Mouse (Mus musculus) embryonic facial prominence, embryonic 14.5 days (tissue): ENCODE data around the gene Rab15. TPM values are rescaled to one million over a fixed set of nuclear protein-coding genes. Genes with fewer than 3 reads are reported as not detected.

ENCODE experiments used
- ATAC-seq: fragments of 200-750 bp; cut with Nextera tagmentation; 2 replicates; pipeline ENCODE4 v1.8.0; 2017; ENCODE audit warnings: low read depth, moderate number of reproducible peaks, moderate TSS enrichment
- DNase-seq: peaks from one replicate; pipeline ENCODE4 v3.0.0-alpha.2; 2015; ENCODE audit warnings: low spot score
- H3K27ac ChIP-seq: fragments of 300-500 bp; sonication (generic); replicated peaks from 2 replicates; pipeline ENCODE4 v1.5.1; 2014; ENCODE audit warnings: low read depth, mild to moderate bottlenecking, low read length, moderate library complexity
- H3K27me3 ChIP-seq: fragments of 300-500 bp; sonication (generic); replicated peaks from 2 replicates; pipeline ENCODE4 v1.6.1; 2014; ENCODE audit warnings: low read length; ENCODE audit not compliant: control insufficient read depth, insufficient read depth
- H3K36me3 ChIP-seq: fragments of 300-500 bp; sonication (generic); 2 replicates; pipeline ENCODE4 v1.6.1; 2014; ENCODE audit warnings: low read length, mixed read lengths; ENCODE audit not compliant: control insufficient read depth, insufficient read depth
- H3K4me1 ChIP-seq: fragments of 300-500 bp; sonication (generic); 2 replicates; pipeline ENCODE4 v1.6.1; 2014; ENCODE audit warnings: antibody characterized with exemption, low read length; ENCODE audit not compliant: control insufficient read depth, insufficient read depth
- H3K4me2 ChIP-seq: fragments of 300-500 bp; sonication (generic); 2 replicates; pipeline ENCODE4 v1.6.1; 2014; ENCODE audit warnings: low read depth, mild to moderate bottlenecking, low read length, moderate library complexity, mixed read lengths
- H3K4me3 ChIP-seq: fragments of 300-500 bp; sonication (generic); 2 replicates; pipeline ENCODE4 v1.5.1; 2014; ENCODE audit warnings: low read depth, mild to moderate bottlenecking, low read length
- H3K9ac ChIP-seq: fragments of 300-500 bp; sonication (generic); 2 replicates; pipeline ENCODE4 v1.6.1; 2014; ENCODE audit warnings: low read depth, mild to moderate bottlenecking, low read length, moderate library complexity, mixed read lengths
- H3K9me3 ChIP-seq: fragments of 300-500 bp; sonication (generic); 2 replicates; pipeline ENCODE4 v1.6.1; 2016; ENCODE audit warnings: low read length; ENCODE audit not compliant: control insufficient read depth
- WGBS: fragments of 180-500 bp; shearing (Covaris S2); extraction: QIAGEN DNeasy Blood & Tissue Kit; methylation state at CpG from one replicate; pipeline ENCODE4 v1.1.7; 2014; 5-methylcytosine and 5-hydroxymethylcytosine counted together
- polyA plus RNA-seq: library from polyadenylated mRNA; unstranded; fragments of >200 nt; fragmentation: Nextera tagmentation; extraction: Ambion mirVana; gene quantifications from 2 replicates; pipeline ENCODE4 v1.2.1, GENCODE M21; 2014

Gene Rab15
- polyA plus RNA-seq, 1 experiment from 2014 or later, result 26.5 TPM

- 45% methylated on average over 14 of the region's 14 CpGs for WGBS
- Histone ChIP-seq H3K36me3 (no peaks in the 10 kb centered on the region), H3K4me3 (no peak overlapping the region), H3K9ac (no peak overlapping the region), H3K27me3 (no peaks in the 10 kb centered on the region), H3K9me3 (no peaks in the 10 kb centered on the region), H3K4me1 (no peaks in the 10 kb centered on the region), H3K4me2 (no peak overlapping the region), H3K27ac (no peak overlapping the region)
- DNase-seq (peak; percentile 54), ATAC-seq (0 out of 2 replicates have a peak, but pooled peaks have one; percentile 63)
Measured at GRCm38 (mm10) chr12:76752652-76753318, 69.9 kb downstream of the Rab15 start.

GRCm38 (mm10) chr12:76750866-76751459, 71.7 kb downstream of the Rab15 start:
- ATAC-seq (peak; percentile 77; the same call in 1 of the 2 replicates), DNase-seq (peak; percentile 16)
- no peak overlapping the region for H3K9ac ChIP-seq
- H3K27me3 ChIP-seq, result no peaks in the 10 kb centered on the region
- no peaks in the 10 kb centered on the region for H3K9me3 ChIP-seq
- no peaks in the 10 kb centered on the region for H3K36me3 ChIP-seq
- no peaks in the 10 kb centered on the region for H3K4me1 ChIP-seq
- no peak overlapping the region for H3K4me2 ChIP-seq
- no peak overlapping the region for H3K27ac ChIP-seq
- no peak overlapping the region for H3K4me3 ChIP-seq
- 70% methylated on average over 16 of the region's 16 CpGs for WGBS

Other genes with a start within 250 kb of the Rab15 start
- gene Sptb, start 112.4 kb downstream of the Rab15 start, polyA plus RNA-seq, result 2.3 and 3.3 TPM in 2 replicates
- gene Churc1, start 57.4 kb downstream of the Rab15 start, polyA plus RNA-seq, result 88.8 and 99.4 TPM in 2 replicates
- 41.4 and 44.6 TPM in 2 replicates for gene Fntb, start 57.3 kb downstream of the Rab15 start, polyA plus RNA-seq
- 4.2 and 6.8 TPM in 2 replicates for gene Gpx2, start 27.4 kb downstream of the Rab15 start, polyA plus RNA-seq
- gene Max, start 139.3 kb upstream of the Rab15 start, polyA plus RNA-seq, result 37.1 and 39.3 TPM in 2 replicates